Mouse (Mus musculus) hindbrain, embryonic 12.5 days (tissue): ENCODE measurements at regions not wholly inside any gene's neighbourhood (a gene's known extent, or its start where the extent isn't known, plus 50 kb on each side); places are given as distances from the start of the nearest gene placed in this dataset.
A peak's percentile ranks its signal among the peaks of the same experiment; 100 is the strongest.

Experiments used
- ATAC-seq: fragments of 200-750 bp; cut with Nextera tagmentation; 2 replicates; pipeline ENCODE4 v1.8.0; 2017; ENCODE audit warnings: moderate TSS enrichment; ENCODE audit not compliant: low FRiP score
- H3K27ac ChIP-seq: fragments of 300-500 bp; sonication (generic); 2 replicates; pipeline ENCODE4 v1.5.1; 2016; ENCODE audit warnings: mild to moderate bottlenecking
- H3K27me3 ChIP-seq: fragments of 300-500 bp; sonication (generic); 2 replicates; pipeline ENCODE4 v1.6.1; 2016; ENCODE audit warnings: mild to moderate bottlenecking
- H3K36me3 ChIP-seq: fragments of 300-500 bp; sonication (generic); 2 replicates; pipeline ENCODE4 v1.6.1; 2016; ENCODE audit warnings: mild to moderate bottlenecking
- H3K4me1 ChIP-seq: fragments of 300-500 bp; sonication (generic); 2 replicates; pipeline ENCODE4 v1.6.1; 2016
- H3K4me2 ChIP-seq: fragments of 300-500 bp; sonication (generic); replicated peaks from 2 replicates; pipeline ENCODE4 v1.6.1; 2016; ENCODE audit warnings: mild to moderate bottlenecking
- H3K4me3 ChIP-seq: fragments of 300-500 bp; sonication (generic); 2 replicates; pipeline ENCODE4 v1.5.1; 2016; ENCODE audit warnings: mild to moderate bottlenecking
- H3K9ac ChIP-seq: fragments of 300-500 bp; sonication (generic); 2 replicates; pipeline ENCODE4 v1.6.1; 2016; ENCODE audit warnings: mild to moderate bottlenecking, moderate library complexity
- H3K9me3 ChIP-seq: fragments of 300-500 bp; sonication (generic); replicated peaks from 2 replicates; pipeline ENCODE4 v1.6.1; 2016; ENCODE audit warnings: mild to moderate bottlenecking
- WGBS: fragments of 180-500 bp; shearing (Covaris S2); methylation state at CpG from one replicate; pipeline ENCODE4 v1.1.7; 2016; 5-methylcytosine and 5-hydroxymethylcytosine counted together

GRCm38 (mm10) chr12:49968072-49968471 is 583.1 kb downstream of the Gm43517 start:
- no peaks in the 10 kb centered on the region for H3K9me3 ChIP-seq
- ATAC-seq, result no peak
- no peak overlapping the region for H3K4me3 ChIP-seq
- H3K27ac ChIP-seq, result no peak overlapping the region
- WGBS, result 83% methylated on average over 1 of the region's 1 CpGs
- no peaks in the 10 kb centered on the region for H3K36me3 ChIP-seq
- no peak overlapping the region for H3K4me2 ChIP-seq
- peaks cover 8% of the 10 kb centered on the region for H3K27me3 ChIP-seq
- H3K4me1 ChIP-seq, result no peaks in the 10 kb centered on the region
- no peak overlapping the region for H3K9ac ChIP-seq

GRCm38 (mm10) chr12:49969546-49969945 is 584.6 kb downstream of the Gm43517 start:
- no peaks in the 10 kb centered on the region for H3K9me3 ChIP-seq
- H3K9ac ChIP-seq, result no peak overlapping the region
- no peak overlapping the region for H3K4me3 ChIP-seq
- peaks cover 8% of the 10 kb centered on the region for H3K27me3 ChIP-seq
- H3K27ac ChIP-seq, result no peak overlapping the region
- H3K36me3 ChIP-seq, result no peaks in the 10 kb centered on the region
- H3K4me2 ChIP-seq, result no peak overlapping the region
- no peak for ATAC-seq
- 17% methylated on average over 2 of the region's 2 CpGs for WGBS
- 0 out of 2 replicates have a peak, but pooled peaks cover 2% of the 10 kb centered on the region for H3K4me1 ChIP-seq

- Histone ChIP-seq H3K4me2 (no peak overlapping the region), H3K9me3 (no peaks in the 10 kb centered on the region), H3K9ac (no peak overlapping the region), H3K4me3 (no peak overlapping the region), H3K36me3 (no peaks in the 10 kb centered on the region), H3K4me1 (0 out of 2 replicates have a peak, but pooled peaks cover 2% of the 10 kb centered on the region), H3K27me3 (peaks cover 5% of the 10 kb centered on the region; the same call in 1 of the 2 replicates), H3K27ac (no peak overlapping the region)
- 27% methylated on average over 2 of the region's 2 CpGs for WGBS
- peak; percentile 54; the same call in 1 of the 2 replicates for ATAC-seq
Measured at GRCm38 (mm10) chr12:49974591-49975323, 589.8 kb downstream of the Gm43517 start.

GRCm38 (mm10) chr12:49975553-49975952 is 590.6 kb downstream of the Gm43517 start:
- no peak overlapping the region for H3K27ac ChIP-seq
- no peaks in the 10 kb centered on the region for H3K36me3 ChIP-seq
- H3K4me2 ChIP-seq, result no peak overlapping the region
- no peaks in the 10 kb centered on the region for H3K9me3 ChIP-seq
- 31% methylated on average over 1 of the region's 1 CpGs for WGBS
- H3K9ac ChIP-seq, result no peak overlapping the region
- H3K27me3 ChIP-seq, result 0 out of 2 replicates have a peak, but pooled peaks cover 3% of the 10 kb centered on the region
- 0 out of 2 replicates have a peak, but pooled peaks cover 2% of the 10 kb centered on the region for H3K4me1 ChIP-seq
- no peak for ATAC-seq
- H3K4me3 ChIP-seq, result no peak overlapping the region

- no peak overlapping the region for H3K9ac ChIP-seq
- no peaks in the 10 kb centered on the region for H3K27me3 ChIP-seq
- ATAC-seq, result peak; percentile 68; the same call in 1 of the 2 replicates
- no peak overlapping the region for H3K27ac ChIP-seq
- no peaks in the 10 kb centered on the region for H3K4me1 ChIP-seq
- no peaks in the 10 kb centered on the region for H3K36me3 ChIP-seq
- H3K9me3 ChIP-seq, result no peaks in the 10 kb centered on the region
- no peak overlapping the region for H3K4me2 ChIP-seq
- WGBS, result 55% methylated on average over 7 of the region's 7 CpGs
- H3K4me3 ChIP-seq, result no peak overlapping the region
Measured at GRCm38 (mm10) chr12:49992501-49993079, 607.6 kb downstream of the Gm43517 start.

GRCm38 (mm10) chr12:50038808-50039374 is 610.0 kb downstream of the Prkd1 start:
- Histone ChIP-seq H3K9ac (no peak overlapping the region), H3K4me2 (no peak overlapping the region), H3K9me3 (no peaks in the 10 kb centered on the region), H3K36me3 (no peaks in the 10 kb centered on the region), H3K27ac (no peak overlapping the region), H3K4me3 (no peak overlapping the region), H3K27me3 (no peaks in the 10 kb centered on the region), H3K4me1 (no peaks in the 10 kb centered on the region)
- ATAC-seq, result no peak
- 93% methylated on average over 3 of the region's 3 CpGs for WGBS

GRCm38 (mm10) chr12:50061286-50061685 is 587.6 kb downstream of the Prkd1 start:
- no peak overlapping the region for H3K27ac ChIP-seq
- no peaks in the 10 kb centered on the region for H3K4me1 ChIP-seq
- H3K36me3 ChIP-seq, result no peaks in the 10 kb centered on the region
- no peak overlapping the region for H3K4me3 ChIP-seq
- H3K9me3 ChIP-seq, result no peaks in the 10 kb centered on the region
- H3K27me3 ChIP-seq, result no peaks in the 10 kb centered on the region
- no peak overlapping the region for H3K9ac ChIP-seq
- no peak for ATAC-seq
- H3K4me2 ChIP-seq, result no peak overlapping the region
- WGBS, result 81% methylated on average over 2 of the region's 2 CpGs

GRCm38 (mm10) chr12:50066394-50066793 is 582.5 kb downstream of the Prkd1 start:
- H3K9ac ChIP-seq, result no peak overlapping the region
- no peaks in the 10 kb centered on the region for H3K9me3 ChIP-seq
- H3K4me2 ChIP-seq, result no peak overlapping the region
- H3K27ac ChIP-seq, result no peak overlapping the region
- H3K4me3 ChIP-seq, result no peak overlapping the region
- H3K36me3 ChIP-seq, result no peaks in the 10 kb centered on the region
- 89% methylated on average over 4 of the region's 4 CpGs for WGBS
- ATAC-seq, result no peak
- no peaks in the 10 kb centered on the region for H3K4me1 ChIP-seq
- H3K27me3 ChIP-seq, result no peaks in the 10 kb centered on the region

GRCm38 (mm10) chr12:50071797-50072196 is 577.1 kb downstream of the Prkd1 start:
- Histone ChIP-seq H3K27ac (no peak overlapping the region), H3K4me3 (no peak overlapping the region), H3K9me3 (no peaks in the 10 kb centered on the region), H3K27me3 (no peaks in the 10 kb centered on the region), H3K9ac (no peak overlapping the region), H3K4me2 (no peak overlapping the region), H3K4me1 (no peaks in the 10 kb centered on the region), H3K36me3 (no peaks in the 10 kb centered on the region)
- no peak for ATAC-seq
- 31% methylated on average over 3 of the region's 3 CpGs for whole genome bisulfite sequencing

GRCm38 (mm10) chr12:50072359-50072758 is 576.5 kb downstream of the Prkd1 start:
- Histone ChIP-seq H3K4me2 (no peak overlapping the region), H3K36me3 (no peaks in the 10 kb centered on the region), H3K9ac (no peak overlapping the region), H3K27ac (no peak overlapping the region), H3K4me1 (no peaks in the 10 kb centered on the region), H3K4me3 (no peak overlapping the region), H3K27me3 (no peaks in the 10 kb centered on the region), H3K9me3 (no peaks in the 10 kb centered on the region)
- ATAC-seq, result no peak
- 19% methylated on average over 1 of the region's 1 CpGs for WGBS

- H3K27ac ChIP-seq, result no peak overlapping the region
- 57% methylated on average over 2 of the region's 2 CpGs for WGBS
- H3K9ac ChIP-seq, result no peak overlapping the region
- no peak overlapping the region for H3K4me3 ChIP-seq
- ATAC-seq, result no peak
- H3K4me2 ChIP-seq, result no peak overlapping the region
- no peaks in the 10 kb centered on the region for H3K36me3 ChIP-seq
- no peaks in the 10 kb centered on the region for H3K4me1 ChIP-seq
- no peaks in the 10 kb centered on the region for H3K9me3 ChIP-seq
- H3K27me3 ChIP-seq, result no peaks in the 10 kb centered on the region
Measured at GRCm38 (mm10) chr12:50073684-50074083, 575.2 kb downstream of the Prkd1 start.

- Histone ChIP-seq H3K4me1 (no peaks in the 10 kb centered on the region), H3K27me3 (no peaks in the 10 kb centered on the region), H3K4me3 (no peak overlapping the region), H3K36me3 (no peaks in the 10 kb centered on the region), H3K4me2 (no peak overlapping the region), H3K27ac (no peak overlapping the region), H3K9ac (no peak overlapping the region), H3K9me3 (no peaks in the 10 kb centered on the region)
- 90% methylated on average over 9 of the region's 9 CpGs for WGBS
- no peak for ATAC-seq
Measured at GRCm38 (mm10) chr12:50081157-50081556, 567.7 kb downstream of the Prkd1 start.
